Mouse (Mus musculus) gastrocnemius, adult 18-20 months (tissue): ENCODE data around the gene Rasgrp1. TPM values are rescaled to one million over a fixed set of nuclear protein-coding genes. Genes with fewer than 3 reads are reported as not detected.

Source experiments
- DNase-seq: peaks from one replicate; pipeline ENCODE4 v3.0.0; 2021; ENCODE audit warnings: low spot score
- total RNA-seq, 2 experiments: library from RNA; stranded (reverse); gene quantifications; 2 replicates each; pipeline ENCODE4 v1.2.3; 2021

The Rasgrp1 gene
- total RNA-seq, 2 experiments from 2014 or later: not detected

DNA sequence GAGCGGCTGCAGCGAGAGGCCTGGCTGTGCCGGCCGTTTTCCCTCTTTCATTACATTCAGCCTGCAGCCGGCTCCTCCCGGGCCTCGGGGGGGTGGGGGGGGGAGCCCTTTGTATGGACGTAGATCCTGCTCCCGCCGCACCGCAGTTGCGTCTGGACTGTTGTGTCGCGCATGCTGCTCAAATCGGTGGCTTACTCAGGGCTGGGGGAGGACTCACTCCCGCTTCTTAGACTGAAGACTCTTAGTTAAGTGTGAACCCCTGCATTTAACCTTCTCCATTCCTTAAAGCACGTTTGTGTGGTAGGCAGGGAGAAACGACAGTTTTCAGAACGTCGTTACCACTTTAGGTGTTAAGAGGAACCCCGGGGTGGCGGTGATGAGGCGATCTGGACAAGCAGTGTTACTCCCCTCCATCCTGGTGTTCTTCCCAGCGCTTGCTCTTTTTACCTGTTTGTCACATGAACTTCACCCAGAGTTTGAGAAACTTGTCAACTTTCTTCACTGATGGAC, 92.7 kb downstream of the Rasgrp1 start:
- DNase-seq: peak; percentile 7

DNA sequence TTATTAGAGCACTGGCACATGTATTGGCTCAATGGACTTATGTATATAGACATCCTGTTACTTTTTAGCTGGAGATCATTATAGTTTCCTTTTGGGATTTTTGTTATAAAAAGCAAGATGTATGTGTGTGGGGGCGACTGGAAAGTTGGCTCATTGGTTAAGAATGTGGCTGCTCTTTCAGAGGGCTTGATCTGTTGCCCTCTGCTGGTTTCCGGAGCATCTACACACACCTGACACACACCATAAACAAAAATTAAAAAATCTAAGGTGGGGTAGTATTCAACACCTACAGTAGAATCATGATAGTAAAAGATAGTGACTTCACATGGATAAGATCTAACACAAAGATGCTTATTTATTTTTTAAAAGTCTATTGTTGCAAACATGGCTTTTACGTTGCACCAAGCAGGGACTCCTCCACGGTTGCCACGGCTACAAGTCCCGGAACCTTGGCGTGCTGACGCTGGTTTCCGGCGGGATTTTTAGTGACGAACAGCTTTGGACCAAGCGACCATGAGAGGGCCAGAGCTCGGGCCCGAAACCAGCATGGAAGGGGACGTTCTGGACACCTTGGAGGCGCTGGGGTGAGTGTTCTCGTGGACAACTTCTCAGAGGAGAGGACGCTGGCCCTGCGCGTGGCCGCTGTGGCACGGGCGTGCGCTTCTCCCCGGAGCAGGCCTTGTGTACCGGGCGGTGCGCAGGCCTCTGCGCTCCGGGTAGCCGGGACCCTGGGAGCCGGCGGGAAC, 93.4 kb downstream of the Rasgrp1 start, which contains the start of gene Fam98b:
Gene Fam98b (plus strand): TSS at position 485 of the 746 bp plus-strand sequence.
- peak; percentile 90 for DNase-seq

DNA sequence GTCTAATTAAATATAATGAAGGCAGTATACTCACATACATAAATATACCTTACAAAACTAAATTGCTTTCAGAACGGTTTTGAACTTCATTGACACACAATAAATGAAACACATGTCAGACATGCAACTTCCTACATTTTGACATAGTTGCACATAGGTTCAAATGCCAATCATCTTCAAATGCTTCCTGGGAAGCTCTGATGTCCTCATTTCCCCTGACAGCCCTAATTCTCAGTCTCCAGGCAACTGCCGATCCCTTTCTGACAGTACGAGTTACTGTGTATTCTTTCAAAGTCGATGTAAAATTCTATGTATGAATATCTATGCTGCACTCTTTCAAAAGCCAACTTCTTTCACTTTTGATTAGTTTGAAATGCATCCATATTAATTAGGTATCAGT, 100.8 kb downstream of the Rasgrp1 start:
- no peak for DNase-seq

DNA sequence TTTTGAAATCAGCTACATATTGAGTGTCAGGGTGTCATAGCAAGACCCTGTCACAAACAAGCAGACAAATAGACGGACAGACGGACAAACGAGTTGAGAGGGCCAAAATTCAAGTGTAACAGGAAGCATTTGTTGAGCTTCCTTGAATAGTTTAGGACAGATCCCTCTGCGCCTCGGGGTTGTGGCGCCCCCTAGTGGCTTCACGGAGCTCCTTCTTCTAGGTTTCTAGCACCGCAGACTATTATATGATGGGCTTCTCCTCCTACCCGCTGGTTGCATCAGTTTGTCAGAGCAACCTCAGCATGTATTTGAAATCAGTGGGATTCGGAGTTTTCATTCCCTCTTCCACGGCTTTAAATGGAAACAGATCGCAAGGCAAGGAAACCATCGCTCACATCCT, 111.5 kb downstream of the Rasgrp1 start:
- peak; percentile 74 for DNase-seq

DNA sequence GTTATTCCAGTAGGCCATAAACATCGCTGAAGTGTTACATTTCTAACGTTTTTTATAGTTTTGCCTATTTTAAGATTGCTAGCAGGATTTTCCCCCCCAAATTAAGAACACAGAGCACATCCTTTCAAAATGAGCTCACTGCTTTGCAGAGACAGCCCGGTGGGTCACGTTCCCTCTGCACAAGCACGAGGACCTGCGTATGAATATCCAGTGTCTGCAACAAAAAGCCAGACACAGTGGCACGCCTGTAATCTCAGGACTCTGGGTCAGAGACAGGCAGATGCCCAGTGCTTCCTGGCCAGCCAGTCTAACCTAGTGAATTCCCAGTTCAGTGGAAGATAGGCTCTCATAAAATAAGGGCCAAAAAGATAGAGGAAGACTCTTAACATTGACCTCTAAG, 112.5 kb downstream of the Rasgrp1 start:
- no peak for DNase-seq

Other genes with a start within 250 kb of the Rasgrp1 start
- 1 to 10 TPM; 4.6 to 5.8 TPM for gene Spred1, start 221.6 kb downstream of the Rasgrp1 start, total RNA-seq
- 10 to 100 TPM; 17.9 to 21.4 TPM for gene Fam98b, start 93.3 kb downstream of the Rasgrp1 start, total RNA-seq